Mouse (Mus musculus) liver, adult 2 months (tissue): ENCODE data around the gene Rnf213.

Experiments
- CTCF ChIP-seq: fragments of 200-500 bp; IDR thresholded peaks from 2 replicates; pipeline ENCODE4 v1.5.1; 2011; ENCODE audit warnings: low read depth, low read length, control low read depth
- POLR2A ChIP-seq: fragments of 200-500 bp; IDR thresholded peaks from 2 replicates; pipeline ENCODE4 v1.6.1; 2011; ENCODE audit warnings: low read length, control low read depth; ENCODE audit not compliant: insufficient read depth; ENCODE audit errors: extremely low read depth

- TF ChIP-seq CTCF (no peak), POLR2A (no peak)
These were observed 103.2 kb downstream of the Rnf213 start for GRCm38 (mm10) chr11:119496147-119496546.
